Mouse (Mus musculus) cerebellum, adult 11 months (tissue): ENCODE data around the gene Hs3st2.
"Not testable (repeated sequence)": the region's sequence is repeated elsewhere in the genome, so short reads cannot be mapped to it uniquely, and the experiment has no call there.

Experiments used
- DNase-seq: peaks from one replicate; pipeline ENCODE4 v3.0.0; 2022

Hs3st2 gene

DNA sequence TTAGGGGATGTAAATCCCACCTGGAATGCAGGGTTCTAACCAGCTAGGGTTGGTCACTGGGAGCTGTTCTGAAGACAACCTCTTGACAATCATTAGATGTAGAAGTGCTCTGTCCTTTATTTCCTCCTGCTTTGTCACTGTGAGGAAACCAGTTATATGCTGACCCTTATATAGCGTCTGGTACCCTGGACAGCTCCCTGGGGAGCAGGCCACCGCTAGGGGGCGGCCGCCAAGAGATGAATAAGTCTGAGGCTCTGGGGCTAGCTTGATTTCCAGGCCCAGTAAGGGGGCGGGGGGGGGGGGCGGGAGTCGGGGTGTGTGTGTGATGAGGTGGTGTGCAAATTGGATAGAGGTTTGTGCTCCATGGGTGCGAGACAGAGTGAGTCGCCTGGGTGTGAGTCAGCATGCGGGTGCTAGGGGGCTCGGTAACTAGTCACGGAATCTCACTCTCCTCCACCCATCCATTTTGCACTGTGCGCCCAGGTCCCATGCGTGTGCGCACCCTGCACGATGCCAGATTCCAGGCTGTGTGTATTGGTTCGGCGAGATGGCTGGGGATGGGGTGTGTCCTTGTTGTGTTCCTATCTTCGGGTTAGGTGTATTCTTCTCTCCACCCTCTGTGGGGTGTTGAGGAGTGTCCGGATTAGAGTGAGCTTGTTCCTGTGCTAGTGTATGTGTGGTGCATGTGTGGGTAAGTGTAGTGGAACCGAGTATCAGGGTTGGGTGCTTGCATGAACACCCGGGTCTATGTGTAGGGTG lies at the start of gene Hs3st2:
TSS of gene Hs3st2 (plus strand) at position 635 of the 759 bp plus-strand sequence.
- no peak for DNase-seq

DNA sequence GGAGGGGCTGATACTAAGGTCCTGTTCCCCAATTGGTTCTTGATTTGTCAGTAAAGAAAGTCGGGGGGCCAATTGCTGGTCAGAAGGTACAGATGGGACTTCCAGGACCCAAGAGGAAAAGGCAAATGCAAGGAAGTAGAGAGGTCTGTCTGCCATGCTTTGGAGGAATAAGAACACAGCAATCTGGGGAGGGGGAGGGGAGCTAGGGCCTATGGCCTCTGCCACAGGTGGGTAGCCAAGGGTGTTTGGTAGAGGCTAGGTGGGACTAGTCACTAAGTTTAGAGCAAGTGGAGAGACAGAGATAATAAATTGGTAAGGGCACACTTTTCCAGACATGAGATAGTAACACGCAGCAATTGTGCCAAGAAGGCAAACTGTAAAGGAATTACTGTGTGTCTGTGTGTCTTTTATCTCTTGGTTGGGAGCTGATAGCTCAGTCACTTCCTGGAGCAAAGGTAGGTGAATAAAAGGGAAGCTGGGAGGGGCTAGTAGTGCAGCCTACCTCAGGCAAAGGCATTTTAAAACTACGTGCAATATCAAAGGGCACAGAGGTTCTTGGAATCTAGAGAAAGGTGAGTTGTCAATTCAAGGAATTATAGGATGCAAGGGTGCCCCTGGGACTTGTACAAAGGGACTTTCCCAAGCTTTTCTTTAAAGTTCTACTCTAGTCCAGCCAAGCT lies 43.2 kb upstream of the Hs3st2 start:
- no peak for DNase-seq

DNA sequence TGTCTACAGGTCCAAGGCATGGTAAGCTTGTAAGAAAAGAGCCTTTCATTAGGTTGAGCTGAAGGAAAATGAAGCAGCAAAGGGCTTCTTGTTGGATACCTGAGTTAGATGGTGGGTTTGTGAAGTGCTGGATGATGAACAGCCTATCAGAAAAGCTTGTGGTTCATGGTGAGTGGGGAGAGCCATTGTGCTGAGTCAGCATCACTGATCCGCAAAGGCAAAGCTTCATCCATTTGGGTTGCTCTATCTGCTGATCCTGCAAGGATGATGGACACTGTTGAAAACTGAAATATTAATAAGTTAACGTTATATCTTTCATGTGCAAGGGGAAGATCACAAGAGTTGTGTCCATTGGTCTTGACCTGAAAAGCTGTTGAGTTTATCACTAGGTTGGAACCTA lies 40.0 kb upstream of the Hs3st2 start:
- DNase-seq = no peak

DNA sequence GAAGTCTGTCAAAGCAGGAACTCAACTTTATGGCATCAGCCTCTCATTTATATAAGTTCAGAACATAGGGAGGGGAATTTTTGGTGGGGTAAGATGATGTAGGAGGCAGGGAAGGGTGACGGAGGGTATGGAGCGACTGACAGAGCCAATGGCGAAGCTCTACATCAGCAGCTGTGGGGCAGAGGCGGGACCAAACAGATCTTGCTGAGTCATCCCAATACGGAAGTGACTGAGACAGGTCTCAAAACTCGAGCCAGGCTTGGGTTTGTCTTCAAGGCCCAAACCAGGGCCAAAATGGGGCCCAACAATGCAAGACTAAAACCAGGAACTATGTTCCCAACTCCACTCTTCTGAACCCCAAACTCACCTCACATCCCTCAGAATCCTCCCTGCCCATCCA lies 30.2 kb upstream of the Hs3st2 start:
- not testable (repeated sequence) for DNase-seq

DNA sequence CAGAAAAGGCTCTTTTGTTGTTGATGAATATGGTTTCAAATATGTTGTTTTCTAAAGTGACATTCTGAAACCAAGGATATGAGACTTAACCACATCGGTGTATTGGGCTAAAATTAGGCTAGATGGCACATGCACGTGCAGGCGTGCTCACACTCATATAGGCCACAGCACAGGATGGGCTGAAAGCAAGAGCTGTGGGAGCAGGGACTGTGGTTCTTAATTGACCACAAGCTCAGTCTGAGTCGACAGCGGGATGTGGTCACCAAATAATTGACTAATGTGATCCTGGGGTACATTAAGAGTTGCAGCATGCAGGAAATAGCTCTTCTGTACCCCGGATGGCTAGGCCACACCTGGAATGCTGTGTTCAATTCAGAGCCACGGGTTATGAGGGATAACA lies 26.1 kb upstream of the Hs3st2 start:
- no peak for DNase-seq

DNA sequence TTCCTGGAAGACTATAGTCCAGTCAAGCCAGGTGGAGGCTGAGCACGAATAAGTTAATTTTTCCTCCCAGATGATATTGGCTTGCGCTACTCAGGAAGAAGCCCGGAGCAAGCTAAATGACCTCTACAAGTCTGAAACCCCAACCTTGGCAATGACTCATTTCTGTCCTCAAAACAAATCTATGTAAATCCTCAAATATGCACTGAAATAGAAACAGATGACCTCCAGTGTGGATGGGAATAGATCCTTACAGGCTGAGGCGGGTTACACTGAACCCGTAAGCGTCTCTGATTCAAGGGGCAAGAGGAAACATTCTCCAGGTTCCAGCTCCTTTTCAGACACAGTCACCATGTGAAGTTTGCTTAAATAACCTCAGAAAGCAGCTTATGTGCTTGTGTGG lies 24.5 kb upstream of the Hs3st2 start:
- DNase-seq = no peak

DNA sequence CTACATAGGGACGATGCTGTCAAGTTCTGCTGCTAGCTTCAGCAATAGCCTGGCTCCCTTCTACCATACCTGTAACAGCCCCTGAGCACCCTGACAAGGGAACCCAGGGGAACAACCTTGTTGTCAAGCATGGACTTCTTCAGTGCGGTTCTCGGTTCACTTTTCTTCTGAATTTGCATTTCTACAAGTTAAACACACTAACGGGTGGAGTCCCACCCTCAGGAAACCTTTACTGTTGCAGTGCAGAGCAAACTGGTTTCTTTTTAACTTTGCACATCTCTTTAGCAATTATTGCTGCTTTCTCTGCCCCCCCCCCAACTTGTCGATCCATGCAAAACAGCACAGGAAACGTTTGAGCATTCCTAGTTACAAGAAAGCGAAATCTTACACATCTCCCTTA lies 19.7 kb upstream of the Hs3st2 start:
- DNase-seq = no peak

DNA sequence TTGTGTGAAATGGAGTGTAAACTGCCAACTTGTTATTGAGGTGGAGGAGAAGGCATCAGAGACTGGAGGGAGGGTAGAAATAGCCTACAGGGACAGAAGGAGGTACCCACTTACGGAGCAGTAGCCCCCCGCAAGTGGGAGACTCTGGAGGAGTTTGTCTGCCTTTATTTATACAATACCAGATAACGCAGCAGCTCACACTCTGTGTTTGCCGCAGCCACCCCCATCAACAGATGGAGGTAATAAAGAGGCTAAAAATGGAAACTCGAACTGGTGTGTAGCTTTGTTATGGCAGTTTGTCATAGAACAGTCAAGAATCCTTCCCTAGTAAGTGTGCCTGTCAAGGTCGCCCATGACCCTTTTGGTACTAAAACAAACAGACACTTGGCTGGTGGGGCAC lies 16.2 kb upstream of the Hs3st2 start:
- no peak for DNase-seq

DNA sequence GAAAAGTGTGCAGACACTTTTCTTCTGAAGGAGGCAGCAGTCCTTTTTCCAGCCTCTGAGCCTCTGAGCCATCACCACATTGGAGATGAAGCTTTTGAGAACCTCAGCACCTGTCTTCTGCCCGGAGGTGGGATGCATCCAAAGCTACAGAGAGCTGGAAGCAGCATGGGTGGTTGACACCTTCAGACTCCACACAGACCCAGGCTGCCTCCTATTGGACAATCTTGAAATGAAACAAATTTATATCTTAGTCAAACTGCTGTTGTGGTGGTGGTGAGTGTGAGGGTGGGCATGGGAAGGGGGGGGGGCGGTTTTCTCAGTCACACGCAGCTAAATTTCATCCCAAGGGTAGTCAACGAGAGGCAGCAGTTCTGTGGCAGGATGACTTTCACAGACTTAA lies 12.7 kb upstream of the Hs3st2 start:
- no peak for DNase-seq

DNA sequence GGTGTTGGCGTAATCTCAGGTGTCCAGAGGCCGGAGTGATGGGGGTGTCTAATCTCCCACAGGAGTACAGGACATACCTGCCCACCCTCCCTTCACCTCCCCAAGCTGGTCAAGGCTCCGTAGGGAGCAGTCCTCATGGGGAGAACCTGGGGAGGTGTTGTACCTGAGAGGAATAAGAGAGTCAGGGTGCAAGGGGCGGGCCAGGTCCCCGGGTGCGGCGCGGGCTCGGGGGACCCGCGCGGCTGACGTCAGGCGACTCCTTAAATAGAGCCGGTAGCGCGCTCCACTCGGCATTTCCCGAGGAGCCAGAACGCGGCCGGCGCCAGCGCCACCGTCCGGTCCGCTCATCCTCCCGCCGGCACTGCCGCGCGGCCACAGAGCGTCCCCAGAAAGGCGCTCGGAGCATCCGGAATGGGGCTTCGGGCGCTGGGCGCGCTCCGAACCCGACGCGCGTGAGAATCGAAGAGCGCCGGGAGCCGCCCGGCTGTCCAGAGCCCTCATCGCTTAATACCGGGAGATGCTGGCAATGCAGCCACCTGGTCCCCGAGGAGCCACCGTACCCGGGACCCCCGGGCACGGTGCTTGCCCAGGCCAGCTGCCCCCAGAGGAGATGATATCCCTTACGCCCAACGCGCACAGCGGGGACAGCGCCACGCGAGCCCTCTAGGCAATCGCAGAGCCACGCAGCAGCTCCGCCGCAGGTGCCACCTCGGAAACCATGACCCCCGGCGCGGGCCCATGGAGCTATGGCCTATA lies 503 bp downstream of the Hs3st2 start:
- DNase-seq = no peak

DNA sequence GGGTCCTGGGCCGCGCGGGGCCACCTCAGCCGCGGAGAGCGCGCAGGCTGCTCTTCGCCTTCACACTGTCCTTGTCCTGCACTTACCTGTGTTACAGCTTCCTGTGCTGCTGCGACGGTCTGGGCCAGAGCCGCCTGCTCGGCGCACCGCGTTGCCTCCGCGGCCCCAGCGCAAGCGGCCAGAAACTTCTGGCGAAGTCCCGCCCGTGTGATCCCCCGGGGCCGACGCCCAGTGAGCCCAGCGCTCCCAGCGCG lies 1.0 kb downstream of the Hs3st2 start:
- no peak for DNase-seq

DNA sequence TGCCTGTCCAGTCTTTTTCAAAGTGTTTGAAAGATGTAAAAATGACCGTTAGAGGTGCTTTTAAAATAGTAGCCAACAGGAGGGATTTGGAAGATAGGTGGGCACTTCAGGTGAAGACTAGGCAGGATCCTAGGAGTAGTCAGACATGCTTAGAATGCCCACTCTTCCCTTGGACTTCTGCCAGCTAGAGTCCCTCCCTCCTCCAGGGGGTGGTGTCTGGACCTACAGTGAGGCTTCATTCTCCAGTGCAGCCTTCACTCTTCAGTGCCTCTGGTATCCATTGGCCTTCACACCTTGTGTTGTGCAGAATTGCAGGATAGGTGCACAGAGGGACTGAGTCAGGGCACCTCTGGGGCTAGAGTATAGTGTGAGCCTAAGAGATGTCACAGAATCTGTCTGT lies 2.2 kb downstream of the Hs3st2 start:
- no peak for DNase-seq

DNA sequence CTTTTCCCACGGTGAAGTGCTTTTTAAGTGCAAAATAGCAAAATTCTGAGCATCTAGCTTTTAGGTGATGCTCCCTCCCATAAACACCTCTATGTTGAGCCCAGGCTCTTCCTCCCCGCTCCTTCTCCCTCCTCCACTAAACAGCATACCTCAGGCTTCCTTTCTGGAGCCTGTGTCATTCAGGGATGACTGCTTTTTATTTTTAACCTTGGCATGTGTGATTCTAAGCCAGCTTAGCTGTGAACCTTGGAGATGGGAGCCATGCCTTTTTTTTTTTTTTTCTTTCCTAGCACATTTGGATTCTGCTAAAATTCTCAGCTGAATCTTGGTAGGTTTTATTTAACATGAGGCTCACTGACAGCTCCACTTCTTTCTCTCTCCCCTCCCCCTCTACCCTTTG lies 3.2 kb downstream of the Hs3st2 start:
- no peak for DNase-seq

DNA sequence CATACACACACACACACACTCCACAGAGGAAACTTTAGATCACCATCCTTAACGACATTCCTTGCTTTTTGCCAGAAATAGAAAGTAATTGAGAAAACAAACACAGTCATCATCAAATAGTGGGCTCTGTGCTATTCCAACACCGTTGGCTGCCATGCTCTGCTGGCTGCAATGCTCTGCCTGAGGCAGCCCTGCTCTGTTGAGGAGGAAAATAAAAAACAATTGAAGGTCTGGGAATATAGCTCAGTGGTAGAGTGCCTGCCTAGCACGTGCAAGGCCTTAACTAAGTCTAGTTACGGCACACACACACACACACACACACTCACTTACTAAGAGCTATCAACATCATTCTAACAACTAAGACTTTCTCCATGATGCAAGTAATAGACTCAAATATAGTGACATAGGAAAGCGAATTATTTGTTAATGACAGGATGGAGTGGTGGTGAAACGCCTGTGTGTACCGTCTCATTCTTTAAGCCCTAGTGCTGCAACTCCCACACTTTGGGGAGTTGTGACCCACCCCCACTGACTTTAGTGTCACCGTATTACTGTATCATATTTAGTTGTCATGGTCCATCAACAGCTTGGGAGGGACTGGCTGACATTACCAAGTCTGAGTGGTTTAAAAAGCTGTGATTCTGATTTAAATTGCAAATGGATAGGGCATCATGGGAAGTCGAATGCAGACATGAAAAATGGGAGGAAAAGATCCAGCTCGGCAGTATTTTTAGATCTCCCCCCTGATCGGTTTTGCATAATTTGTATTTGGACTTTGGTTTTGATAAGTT lies 19.3 kb downstream of the Hs3st2 start:
- DNase-seq = no peak

DNA sequence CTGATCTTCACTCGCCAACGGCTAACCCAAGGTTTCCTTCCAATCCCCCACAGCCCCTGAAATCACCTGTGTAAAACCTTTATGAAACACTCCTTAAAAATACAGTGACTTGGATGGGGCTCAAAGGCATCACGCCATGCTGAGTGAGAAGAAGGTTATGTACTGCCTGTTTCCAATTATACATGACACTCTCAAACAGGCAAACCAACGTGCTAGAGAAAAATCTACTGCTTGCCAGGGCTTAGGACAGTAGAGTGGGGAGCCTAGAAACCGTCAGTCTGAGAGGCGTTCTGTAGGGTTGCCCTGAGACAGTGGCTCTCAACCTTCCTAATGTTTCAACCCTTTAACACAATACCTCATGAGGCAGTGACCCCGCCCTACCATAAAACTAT lies 19.8 kb downstream of the Hs3st2 start:
- DNase-seq = no peak

DNA sequence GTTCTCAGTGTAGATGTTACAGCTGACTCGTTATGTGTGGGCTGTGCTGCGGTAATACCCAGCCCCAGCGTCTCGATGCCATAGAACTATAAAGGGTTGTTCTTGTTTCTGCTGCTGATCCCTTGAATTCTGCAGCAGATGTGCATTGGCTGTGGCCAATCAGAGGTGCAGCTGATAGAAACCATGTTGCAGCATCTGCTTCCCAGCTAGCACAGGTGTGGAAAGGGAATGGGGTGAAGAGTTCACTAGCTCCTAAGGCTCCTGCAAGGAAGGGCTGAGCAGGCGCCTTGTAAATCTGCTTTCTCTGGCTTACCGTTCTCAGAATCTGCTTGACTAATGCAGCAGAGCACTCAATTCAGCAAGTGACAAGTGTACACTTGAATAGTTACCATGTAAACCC lies 45.2 kb downstream of the Hs3st2 start:
- DNase-seq = no peak

DNA sequence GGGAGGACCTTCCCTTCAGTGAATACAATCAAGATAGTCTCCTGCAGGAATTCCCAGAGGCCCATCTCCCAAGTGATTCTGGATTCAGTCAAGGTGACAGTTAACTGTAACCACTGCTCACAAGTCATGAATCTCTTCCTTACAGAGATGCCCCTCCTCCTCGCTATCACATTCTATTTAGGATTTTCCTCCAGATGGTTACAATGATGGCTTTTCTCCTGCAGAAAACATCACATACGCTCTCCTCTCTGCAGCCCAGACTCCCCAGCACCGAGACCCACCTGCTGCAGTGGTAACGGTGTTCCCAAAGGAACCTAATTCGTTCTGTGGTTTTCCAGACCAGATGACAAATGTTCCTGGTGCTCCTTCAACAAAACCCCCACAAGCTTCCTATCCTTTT lies 49.5 kb downstream of the Hs3st2 start:
- no peak for DNase-seq

DNA sequence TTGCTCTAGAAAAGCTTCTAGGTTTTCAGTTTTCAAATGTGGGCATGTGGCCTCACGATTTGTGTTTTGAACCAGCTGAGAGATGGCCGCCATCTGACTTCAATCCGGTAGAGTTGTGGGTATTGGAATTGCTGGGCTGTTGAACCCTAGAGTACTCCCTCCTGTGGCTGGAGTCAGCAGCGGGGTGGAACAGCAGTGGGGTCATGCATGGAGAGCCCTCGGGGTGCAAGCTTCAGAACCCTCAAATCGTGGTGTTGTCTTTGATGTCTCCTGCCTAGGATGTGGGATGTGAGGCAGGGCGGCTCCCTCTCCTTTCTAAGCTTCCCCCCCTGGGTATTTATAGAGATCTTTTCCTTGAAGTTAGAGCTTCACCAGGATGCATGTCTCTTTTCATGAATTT lies 52.7 kb downstream of the Hs3st2 start:
- DNase-seq = no peak

DNA sequence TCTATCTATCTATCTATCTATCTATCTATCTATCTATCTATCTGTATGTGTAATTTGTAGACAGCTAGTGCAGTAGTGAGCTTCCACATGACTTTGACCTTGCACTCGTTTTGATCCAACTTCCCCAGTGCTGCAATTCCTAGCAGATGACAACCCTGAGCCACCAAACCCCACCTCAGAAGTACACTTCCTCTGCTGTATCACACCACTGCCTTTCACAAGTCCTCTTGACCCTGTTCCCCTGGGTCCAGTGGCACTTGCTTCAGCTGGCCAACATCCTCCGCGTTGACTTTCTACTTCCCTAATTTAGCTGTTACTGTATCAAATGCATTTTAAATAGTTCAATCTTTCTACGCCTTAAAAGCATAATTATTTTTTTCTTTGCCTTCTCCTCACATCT lies 54.6 kb downstream of the Hs3st2 start:
- no peak for DNase-seq

DNA sequence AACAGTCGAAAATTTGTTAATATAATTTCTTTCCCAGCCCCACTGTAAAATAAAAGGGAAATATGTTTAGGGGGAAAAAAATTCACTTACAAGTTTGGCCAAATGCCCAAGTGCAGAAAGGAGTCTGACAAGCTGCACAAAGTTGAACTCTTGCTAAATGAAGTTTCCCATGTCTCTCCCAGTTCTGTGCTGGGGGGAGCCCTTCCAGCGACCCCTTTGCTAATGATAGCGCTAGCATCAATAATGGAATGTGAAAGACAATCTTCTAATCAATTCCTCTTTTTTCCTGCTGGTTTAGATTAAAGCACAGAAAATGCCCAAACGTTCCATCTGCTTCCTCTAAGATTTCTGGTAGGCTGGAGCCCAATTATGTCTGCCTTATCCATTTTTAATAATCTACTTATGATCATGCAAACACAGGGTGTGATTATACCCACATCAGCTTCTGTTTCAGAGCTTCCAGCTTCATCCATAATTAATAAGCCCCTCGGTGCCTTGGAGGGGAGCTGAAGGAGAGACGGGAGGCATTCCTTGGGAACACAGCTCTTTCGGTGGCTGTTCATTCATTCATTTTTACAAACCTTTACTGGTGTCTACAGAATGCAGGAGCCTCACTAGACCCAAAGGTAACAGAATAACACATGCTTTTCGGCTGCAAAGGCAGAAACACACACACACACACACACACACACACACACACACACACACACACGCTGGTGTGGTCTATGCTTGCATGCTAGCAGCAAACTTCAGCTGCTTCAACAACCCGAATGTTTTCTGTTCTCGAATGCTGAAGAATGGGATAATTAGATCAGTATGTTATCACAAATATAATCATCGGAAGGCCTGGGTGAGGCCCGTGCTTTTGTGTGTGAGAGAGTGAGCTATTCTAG lies 59.5 kb downstream of the Hs3st2 start:
- DNase-seq = no peak

DNA sequence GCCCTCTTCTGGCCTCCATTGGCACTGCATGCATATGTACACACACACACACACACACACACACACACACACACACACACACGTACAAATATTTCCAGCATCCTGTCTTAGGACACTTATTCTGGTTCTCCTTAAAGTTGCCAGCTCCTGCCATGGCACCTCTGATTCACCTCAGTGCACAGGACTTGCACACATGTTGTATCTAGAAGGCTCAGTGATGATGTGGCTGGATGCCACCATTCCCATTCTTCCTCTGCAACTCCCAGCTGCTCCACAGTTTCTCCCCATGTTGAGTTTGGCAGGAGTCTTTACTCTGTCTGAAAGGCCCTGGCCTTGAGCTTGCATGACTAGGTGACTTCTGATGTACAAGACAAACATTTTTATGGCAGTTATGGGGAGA lies 65.1 kb downstream of the Hs3st2 start:
- DNase-seq = no peak

DNA sequence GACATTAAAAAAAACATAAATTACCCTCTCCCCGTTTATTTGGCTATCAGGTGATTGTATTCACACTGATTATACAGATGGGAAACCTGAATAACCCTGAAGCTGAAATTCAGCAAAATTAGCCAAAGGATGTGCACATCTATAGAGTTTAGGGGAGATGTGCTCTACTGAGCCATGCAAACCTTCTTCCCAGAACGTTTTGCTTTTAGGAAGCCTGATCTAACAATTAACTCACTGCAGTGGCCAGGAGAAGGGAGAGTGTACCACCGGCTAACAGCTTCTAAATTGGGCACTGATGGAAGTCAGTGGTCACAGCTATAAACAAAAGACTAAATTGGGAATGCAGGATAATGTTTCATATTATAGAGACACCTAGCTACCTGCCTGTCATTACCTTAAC lies 66.4 kb downstream of the Hs3st2 start:
- DNase-seq = no peak

DNA sequence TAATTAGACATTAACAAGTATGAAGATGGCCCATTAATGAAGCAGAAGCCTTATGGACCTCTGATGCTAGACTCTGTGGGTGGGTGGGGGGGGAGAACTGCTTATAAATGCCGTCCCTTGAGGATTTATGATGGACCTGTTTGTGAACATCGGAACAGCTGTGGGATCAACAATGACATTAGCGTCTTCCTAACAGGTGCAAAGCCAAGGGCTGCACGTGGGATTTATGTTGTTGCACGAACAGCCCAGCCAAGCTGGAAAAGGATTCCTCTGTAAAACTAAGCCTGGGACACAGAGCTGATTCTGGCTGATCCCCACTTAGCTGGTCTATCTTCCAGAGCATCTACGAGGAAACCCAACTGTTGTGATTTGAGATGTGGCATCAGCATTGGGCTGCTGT lies 69.0 kb downstream of the Hs3st2 start:
- DNase-seq = no peak
